Mouse (Mus musculus): ENCODE measurements at regions not wholly inside any gene's neighbourhood (a gene's known extent, or its start where the extent isn't known, plus 50 kb on each side); places are given as distances from the start of the nearest gene placed in this dataset.

DNA sequence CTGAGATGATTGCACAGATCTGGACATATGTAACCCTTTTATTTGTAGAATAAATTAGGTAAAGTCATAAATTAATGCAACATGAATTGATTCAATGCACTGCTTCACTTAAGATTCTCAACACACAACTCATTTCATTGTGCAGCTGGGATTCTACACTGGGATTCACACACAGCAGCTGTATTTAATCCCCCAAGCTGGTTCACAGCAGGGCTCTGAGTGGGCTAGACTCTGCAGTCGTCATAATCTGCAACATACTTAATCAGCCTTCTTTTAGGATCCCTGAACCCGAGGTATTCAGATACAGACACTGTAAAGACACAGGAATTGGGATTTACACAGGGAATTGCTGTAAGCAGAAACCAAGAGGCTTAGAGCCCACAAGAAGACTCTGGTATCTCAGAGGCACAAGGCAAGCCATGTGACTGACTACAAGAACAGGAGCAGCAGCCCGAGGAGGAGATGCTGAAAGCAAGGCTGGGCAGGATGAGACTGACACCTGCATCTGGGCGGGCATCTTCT lies 135.7 kb downstream of the Raet1d start:
- H3K4me1 ChIP-seq (ENCODE audit: control insufficient read depth, insufficient read depth, low read length): no peaks in the 10 kb centered on the region
- no peak overlapping the region for H3K9ac ChIP-seq (ENCODE audit: low read depth, low read length)
- TF ChIP-seq CTCF (IDR thresholded peaks at IDR 0.05): no peak
- TF ChIP-seq EP300 (IDR thresholded peaks at IDR 0.05; ENCODE audit: insufficient read depth, low read depth, low read length): no peak
- TF ChIP-seq POLR2A (IDR thresholded peaks at IDR 0.05; ENCODE audit: insufficient read depth, low read depth, low read length): no peak
- DNase-seq: no peak
- H3K4me3 ChIP-seq: no peak overlapping the region
- intact Hi-C loops (cut with DNase I): no loop called here
- no peaks in the 10 kb centered on the region for H3K79me2 ChIP-seq (replicated peaks; ENCODE audit: control insufficient read depth, insufficient read depth, low read length)
- 37% methylated on average over 4 of the region's 4 CpGs for WGBS
- H3K27me3 ChIP-seq (ENCODE audit: control insufficient read depth, insufficient read depth, low read length): no peaks in the 10 kb centered on the region
- no peaks in the 10 kb centered on the region for H3K36me3 ChIP-seq (ENCODE audit: control insufficient read depth, insufficient read depth, low read length)
- H3K27ac ChIP-seq: no peak overlapping the region

All from heart, adult 2 months (tissue).